Mouse (Mus musculus) hindbrain, embryonic 10.5 days (tissue): ENCODE results near the gene Gucd1. TPM values are rescaled to one million over a fixed set of nuclear protein-coding genes. Genes with fewer than 3 reads are reported as not detected.
"Not testable (repeated sequence)": the region's sequence is repeated elsewhere in the genome, so short reads cannot be mapped to it uniquely, and the experiment has no call there.

ENCODE experiments used
- DNase-seq: peaks from one replicate; pipeline ENCODE4 v3.0.0-alpha.2; 2017; ENCODE audit warnings: low spot score
- H3K27ac ChIP-seq: fragments of 300-500 bp; sonication (generic); 2 replicates; pipeline ENCODE4 v1.5.1; 2016; ENCODE audit warnings: mild to moderate bottlenecking, moderate library complexity
- H3K27me3 ChIP-seq: fragments of 300-500 bp; sonication (generic); 2 replicates; pipeline ENCODE4 v1.6.1; 2016; ENCODE audit warnings: mild to moderate bottlenecking; ENCODE audit not compliant: poor library complexity, insufficient read depth, severe bottlenecking
- H3K36me3 ChIP-seq: fragments of 300-500 bp; sonication (generic); 2 replicates; pipeline ENCODE4 v1.6.1; 2016; ENCODE audit warnings: mild to moderate bottlenecking, moderate library complexity
- H3K4me1 ChIP-seq: fragments of 300-500 bp; sonication (generic); replicated peaks from 2 replicates; pipeline ENCODE4 v1.6.1; 2016; ENCODE audit warnings: mild to moderate bottlenecking
- H3K4me3 ChIP-seq: fragments of 300-500 bp; sonication (generic); 2 replicates; pipeline ENCODE4 v1.5.1; 2016; ENCODE audit warnings: mild to moderate bottlenecking, moderate library complexity
- H3K9me3 ChIP-seq: fragments of 300-500 bp; sonication (generic); 2 replicates; pipeline ENCODE4 v1.6.1; 2016; ENCODE audit warnings: mild to moderate bottlenecking, moderate library complexity
- WGBS: fragments of 180-500 bp; shearing (Covaris S2); methylation state at CpG from one replicate; pipeline ENCODE4 v1.1.7; 2016; 5-methylcytosine and 5-hydroxymethylcytosine counted together
- polyA plus RNA-seq: library from polyadenylated mRNA; unstranded; fragments of >200 nt; fragmentation: Nextera tagmentation; extraction: Ambion mirVana; gene quantifications from 2 replicates; pipeline ENCODE4 v1.2.1, GENCODE M21; 2016

Gucd1 gene
- polyA plus RNA-seq, 1 experiment from 2014 or later = 32.5 TPM

DNA sequence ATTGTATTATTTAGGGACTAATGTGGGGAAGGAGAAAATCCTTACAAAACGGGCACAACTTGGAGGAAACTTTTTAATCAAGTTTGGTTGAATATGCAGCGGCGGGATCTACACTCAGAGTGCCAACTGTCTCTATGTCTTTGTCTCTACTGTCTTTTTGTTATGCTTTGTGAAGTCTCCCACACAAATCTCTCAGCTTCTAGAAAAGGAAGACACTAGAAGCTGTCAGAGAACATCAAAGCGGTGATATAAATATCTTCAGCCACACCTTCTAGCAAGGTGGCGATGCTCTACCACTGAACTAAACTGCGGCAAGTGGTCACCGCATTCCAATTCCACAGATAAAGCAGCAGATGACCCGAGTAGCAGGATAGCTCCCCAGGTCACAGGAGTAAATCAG is 111.9 kb downstream of the Gucd1 start:
- no peak for DNase-seq
- H3K36me3 ChIP-seq = no peaks in the 10 kb centered on the region
- peaks cover 2% of the 10 kb centered on the region for H3K4me1 ChIP-seq
- H3K27me3 ChIP-seq = peaks cover 3% of the 10 kb centered on the region; the same call in 1 of the 2 replicates
- WGBS = 91% methylated on average over 8 of the region's 8 CpGs
- no peak overlapping the region for H3K4me3 ChIP-seq
- H3K9me3 ChIP-seq = no peaks in the 10 kb centered on the region
- no peak overlapping the region for H3K27ac ChIP-seq

DNA sequence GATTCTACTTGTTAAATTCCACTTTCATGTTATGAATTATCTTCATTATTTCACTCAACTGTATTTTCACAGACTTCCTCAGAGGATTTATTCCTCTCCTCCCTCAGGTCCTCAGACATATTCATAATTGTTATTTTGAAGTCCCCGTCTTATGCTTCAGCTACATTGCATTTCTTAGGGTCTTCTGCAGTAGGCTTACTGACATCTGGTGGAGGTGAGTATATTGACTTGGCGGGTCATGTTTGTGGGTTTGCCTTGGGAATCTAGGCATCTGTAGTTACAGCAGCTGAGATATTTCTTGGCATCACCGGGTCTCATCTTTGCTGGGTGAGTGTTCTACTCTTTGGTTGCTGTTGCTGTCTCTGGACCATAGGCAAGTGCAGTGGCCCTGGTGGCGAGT is 116.8 kb downstream of the Gucd1 start, which contains the start of gene Upb1:
Gene Upb1 (plus strand): TSS at position 158 of the 400 bp plus-strand sequence.
- Histone ChIP-seq H3K27ac (no peak within 1 kb of the TSS), H3K27me3 (no peaks in the 10 kb centered on the region), H3K9me3 (no peaks in the 10 kb centered on the region), H3K36me3 (no peaks in the 10 kb centered on the region), H3K4me3 (no peak within 1 kb of the TSS), H3K4me1 (peaks cover 7% of the 10 kb centered on the region)
- WGBS = 87% methylated on average over 4 of the region's 4 CpGs
- DNase-seq = no peak

DNA sequence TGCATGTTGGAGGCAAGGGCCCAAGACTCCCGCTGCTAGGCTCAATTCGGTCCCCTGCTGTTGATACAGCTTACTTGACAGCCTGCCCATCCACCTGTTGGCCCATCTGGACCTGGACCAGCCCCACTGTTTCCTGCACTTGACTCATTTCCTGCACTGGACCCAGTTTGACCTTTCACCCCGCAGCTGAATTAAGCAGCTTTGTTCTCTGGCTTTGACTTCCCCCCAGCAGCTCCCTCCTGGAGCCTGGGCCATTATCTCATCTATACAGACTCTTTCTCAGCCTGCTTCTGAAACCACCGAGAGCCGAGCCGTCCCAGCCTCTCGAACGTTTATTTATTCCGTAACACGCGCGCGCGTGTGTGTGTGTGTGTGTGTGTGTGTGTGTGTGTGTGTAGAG is 120.8 kb downstream of the Gucd1 start:
- peaks cover 7% of the 10 kb centered on the region for H3K4me1 ChIP-seq
- H3K36me3 ChIP-seq = no peaks in the 10 kb centered on the region
- WGBS = 54% methylated on average over 14 of the region's 14 CpGs
- peak; percentile 26 for DNase-seq
- no peaks in the 10 kb centered on the region for H3K9me3 ChIP-seq
- H3K27me3 ChIP-seq = no peaks in the 10 kb centered on the region
- no peak overlapping the region for H3K4me3 ChIP-seq
- H3K27ac ChIP-seq = no peak overlapping the region

DNA sequence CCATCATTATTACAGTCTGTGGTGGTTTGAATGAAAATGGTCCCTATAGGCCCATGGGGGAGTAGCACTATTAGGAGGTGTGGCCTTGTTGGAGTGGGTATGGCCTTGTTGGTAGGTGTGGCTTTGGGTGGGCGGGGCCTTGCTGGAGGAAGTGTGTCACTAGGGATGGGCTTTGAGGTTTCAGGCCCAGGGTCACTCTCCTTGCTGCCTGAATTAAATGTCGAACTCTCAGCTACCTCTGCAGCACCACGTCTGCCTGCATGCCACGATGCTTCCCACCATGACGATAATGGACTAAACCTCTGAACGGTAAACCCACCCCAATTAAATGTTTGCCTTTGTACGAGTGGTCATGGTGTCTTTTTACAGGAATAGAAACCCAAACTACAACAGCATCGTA is 123.0 kb downstream of the Gucd1 start:
- H3K4me1 ChIP-seq = peaks cover 7% of the 10 kb centered on the region
- 84% methylated on average over 8 of the region's 8 CpGs for WGBS
- H3K9me3 ChIP-seq = no peaks in the 10 kb centered on the region
- H3K36me3 ChIP-seq = no peaks in the 10 kb centered on the region
- H3K4me3 ChIP-seq = no peak overlapping the region
- H3K27ac ChIP-seq = no peak overlapping the region
- H3K27me3 ChIP-seq = no peaks in the 10 kb centered on the region
- no peak for DNase-seq

DNA sequence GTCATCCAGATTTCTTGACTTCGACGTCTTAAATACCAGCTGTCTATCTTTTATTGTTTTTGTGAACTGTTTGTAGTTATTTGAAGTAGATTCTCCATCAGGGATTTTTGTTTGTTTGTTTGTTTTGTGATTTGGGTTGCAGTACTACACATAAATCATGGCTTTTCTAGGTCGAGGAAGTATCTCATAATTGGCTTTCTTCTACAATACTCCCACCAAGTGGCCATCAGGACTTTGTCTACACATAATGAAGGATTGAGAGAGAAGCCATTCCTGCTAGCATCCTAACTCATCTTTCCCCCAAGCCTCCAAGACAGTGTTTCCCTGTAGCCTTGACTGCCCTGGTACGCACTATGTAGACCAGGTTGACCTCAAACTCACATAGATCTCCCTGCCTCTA is 126.9 kb downstream of the Gucd1 start:
- DNase-seq = no peak
- Histone ChIP-seq H3K9me3 (no peaks in the 10 kb centered on the region), H3K27me3 (no peaks in the 10 kb centered on the region), H3K27ac (no peak overlapping the region), H3K36me3 (no peaks in the 10 kb centered on the region), H3K4me1 (no peaks in the 10 kb centered on the region), H3K4me3 (no peak overlapping the region)
- WGBS = 89% methylated on average over 4 of the region's 4 CpGs

DNA sequence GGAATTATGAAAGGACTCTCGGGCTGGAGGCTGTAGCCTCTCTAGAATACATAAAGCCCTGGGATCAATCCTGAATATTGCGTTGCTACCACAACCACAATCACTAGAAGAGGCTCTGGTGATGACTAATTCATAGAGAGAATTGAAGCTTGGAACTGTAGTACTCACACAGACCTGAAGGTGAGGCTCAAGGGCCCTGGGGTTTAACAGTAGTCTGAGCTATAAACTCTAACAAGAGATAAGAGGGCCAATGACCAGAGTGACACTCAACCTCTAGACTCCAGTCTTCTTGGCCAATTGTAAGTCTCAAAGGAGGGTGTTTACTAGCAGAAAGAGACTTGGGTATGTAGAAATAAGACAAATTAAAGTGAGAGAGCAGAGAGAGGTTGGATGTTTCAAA is 127.6 kb downstream of the Gucd1 start:
- WGBS = 87% methylated on average over 2 of the region's 2 CpGs
- no peak overlapping the region for H3K27ac ChIP-seq
- no peaks in the 10 kb centered on the region for H3K9me3 ChIP-seq
- no peak for DNase-seq
- no peaks in the 10 kb centered on the region for H3K4me1 ChIP-seq
- H3K36me3 ChIP-seq = no peaks in the 10 kb centered on the region
- no peaks in the 10 kb centered on the region for H3K27me3 ChIP-seq
- no peak overlapping the region for H3K4me3 ChIP-seq

DNA sequence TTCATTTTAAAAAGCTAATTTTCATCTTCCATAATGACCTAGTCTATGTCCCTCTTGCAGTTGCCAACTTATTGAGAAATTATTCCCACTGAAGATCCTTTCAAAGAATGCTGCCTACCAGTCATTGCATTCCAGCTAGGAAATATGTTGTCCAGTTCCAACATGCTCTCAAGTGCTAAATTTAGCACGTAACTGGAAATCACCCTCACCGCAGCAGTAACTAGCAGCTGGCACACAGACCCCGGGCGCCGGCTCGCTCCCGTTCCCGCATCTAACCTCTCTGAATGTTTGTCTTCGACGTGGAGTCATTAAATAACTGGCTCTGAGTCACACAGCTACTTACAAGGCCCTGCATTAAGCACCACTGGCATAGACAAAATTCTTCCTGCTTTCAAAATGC is 139.1 kb downstream of the Gucd1 start:
- no peaks in the 10 kb centered on the region for H3K4me1 ChIP-seq
- H3K27me3 ChIP-seq = no peaks in the 10 kb centered on the region
- no peak overlapping the region for H3K27ac ChIP-seq
- no peak overlapping the region for H3K4me3 ChIP-seq
- WGBS = 92% methylated on average over 10 of the region's 10 CpGs
- DNase-seq = no peak
- no peaks in the 10 kb centered on the region for H3K9me3 ChIP-seq
- H3K36me3 ChIP-seq = no peaks in the 10 kb centered on the region

DNA sequence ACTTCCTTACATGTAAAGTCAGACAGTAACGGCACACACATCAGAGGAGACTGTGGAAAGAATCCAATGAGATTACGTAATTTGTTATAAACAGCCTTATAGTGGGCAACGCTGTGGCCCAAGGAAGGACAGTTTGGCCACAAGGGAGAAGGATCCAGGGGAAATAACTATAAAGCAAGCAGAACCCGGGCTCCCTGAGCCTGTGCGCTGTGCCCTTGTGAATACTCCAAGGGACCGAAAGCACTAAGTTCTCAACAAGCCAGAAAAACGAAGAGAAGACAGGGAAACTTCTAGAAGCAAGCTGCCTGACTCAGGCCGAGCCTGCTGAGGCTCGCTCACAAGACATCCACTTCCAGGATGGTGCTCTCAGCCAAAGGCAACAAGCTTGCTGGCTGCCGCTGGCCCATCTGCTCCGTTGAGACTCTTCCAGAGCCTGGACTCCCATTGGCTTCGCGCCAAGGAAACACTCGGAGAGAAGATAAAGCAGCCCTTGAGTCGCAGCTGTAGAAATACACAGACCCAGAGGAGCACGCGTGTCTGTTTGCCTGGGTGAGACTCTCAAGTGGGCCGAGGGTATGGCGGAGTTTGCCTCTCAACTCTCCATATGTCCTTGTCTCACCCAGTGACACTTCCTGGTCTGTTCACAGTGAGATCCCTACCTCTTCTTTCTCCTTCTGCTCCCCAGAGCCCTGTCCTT is 144.0 kb downstream of the Gucd1 start:
- not testable (repeated sequence) for H3K9me3 ChIP-seq, H3K4me3 ChIP-seq, H3K27me3 ChIP-seq, H3K27ac ChIP-seq, H3K4me1 ChIP-seq, DNase-seq, H3K36me3 ChIP-seq
- WGBS = 90% methylated on average over 16 of the region's 19 CpGs

DNA sequence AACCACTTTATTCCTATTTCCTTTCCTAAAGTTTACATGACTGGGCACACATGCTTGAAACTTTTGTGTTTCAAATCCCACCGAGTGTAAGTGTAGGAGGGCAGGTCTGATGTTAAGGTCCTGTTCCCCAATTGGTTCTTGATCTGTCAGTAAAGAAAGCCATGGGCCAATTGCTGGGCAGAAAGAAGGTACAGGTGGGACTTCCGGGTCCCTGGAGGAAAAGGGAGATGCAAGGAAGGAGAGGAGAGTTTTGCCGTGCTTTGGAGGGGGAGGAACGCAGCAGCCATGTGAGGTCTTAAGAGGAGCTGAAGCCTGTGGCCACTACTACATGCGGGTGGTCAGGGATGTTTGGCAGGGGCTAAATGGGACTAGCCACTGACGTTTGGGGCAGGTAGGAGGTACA is 152.5 kb downstream of the Gucd1 start:
- 54% methylated on average over 6 of the region's 6 CpGs for WGBS
- H3K4me3 ChIP-seq = peak overlapping the region; percentile 23; the same call in 1 of the 2 replicates

DNA sequence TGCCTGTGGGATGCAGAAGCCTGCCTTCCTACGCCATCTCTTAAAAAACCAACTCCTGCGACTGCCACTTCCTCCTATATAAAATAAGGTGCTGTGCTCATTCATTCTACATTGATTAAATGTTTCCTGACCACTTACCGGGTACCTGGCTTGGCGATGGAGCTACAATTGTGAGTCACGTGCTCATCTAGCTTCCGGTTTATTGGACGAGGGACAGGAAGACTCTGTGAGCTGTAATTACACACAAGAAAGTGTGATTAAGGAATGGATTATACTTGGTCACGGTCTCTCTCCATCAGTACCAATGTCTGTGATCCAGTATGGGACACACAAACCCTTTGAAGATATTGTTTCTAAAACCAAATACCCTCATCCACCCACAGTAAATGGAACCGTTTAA is 153.0 kb downstream of the Gucd1 start:
- WGBS = 87% methylated on average over 9 of the region's 9 CpGs

More for the DNA sequence above, 152.5 kb downstream of the Gucd1 start:
- H3K27me3 ChIP-seq = no peaks in the 10 kb centered on the region
- H3K36me3 ChIP-seq = no peaks in the 10 kb centered on the region
- no peak for DNase-seq
- peaks cover 3% of the 10 kb centered on the region; the same call in 1 of the 2 replicates for H3K4me1 ChIP-seq
- H3K27ac ChIP-seq = no peak overlapping the region
- no peaks in the 10 kb centered on the region for H3K9me3 ChIP-seq

DNA sequence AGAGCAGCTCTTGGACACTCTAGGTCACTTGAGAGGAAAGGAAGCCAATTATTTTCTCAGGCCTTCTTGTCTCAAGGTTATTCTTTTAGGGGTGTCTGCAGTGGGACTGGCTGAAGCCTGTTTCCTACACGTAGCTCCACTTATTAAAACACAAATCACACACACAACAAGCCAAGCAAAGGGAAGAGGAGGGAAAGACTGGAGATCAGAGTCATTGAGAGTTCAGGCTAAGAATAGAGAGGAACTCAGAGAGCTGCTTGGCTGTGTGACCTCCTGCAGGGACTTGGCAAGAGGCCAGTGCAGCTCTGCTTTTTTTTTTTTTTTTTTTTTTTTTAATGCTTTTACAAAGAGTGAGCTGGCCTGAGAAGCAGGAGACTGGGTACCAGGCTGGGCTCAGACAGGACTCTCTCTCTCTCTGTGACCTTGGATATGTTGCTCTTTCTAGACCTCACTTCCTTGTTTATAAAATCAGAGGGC is 153.5 kb downstream of the Gucd1 start:
- not testable (repeated sequence) for H3K9me3 ChIP-seq, H3K27me3 ChIP-seq, H3K27ac ChIP-seq, H3K4me3 ChIP-seq, H3K4me1 ChIP-seq, H3K36me3 ChIP-seq
- 11% methylated on average over 1 of the region's 1 CpGs for WGBS
- peak; percentile 13 for DNase-seq

More for the DNA sequence above, 153.0 kb downstream of the Gucd1 start:
- Histone ChIP-seq H3K36me3 (no peaks in the 10 kb centered on the region), H3K9me3 (no peaks in the 10 kb centered on the region), H3K27me3 (no peaks in the 10 kb centered on the region), H3K4me1 (peaks cover 3% of the 10 kb centered on the region; the same call in 1 of the 2 replicates), H3K27ac (no peak overlapping the region), H3K4me3 (no peak overlapping the region)
- DNase-seq = no peak

DNA sequence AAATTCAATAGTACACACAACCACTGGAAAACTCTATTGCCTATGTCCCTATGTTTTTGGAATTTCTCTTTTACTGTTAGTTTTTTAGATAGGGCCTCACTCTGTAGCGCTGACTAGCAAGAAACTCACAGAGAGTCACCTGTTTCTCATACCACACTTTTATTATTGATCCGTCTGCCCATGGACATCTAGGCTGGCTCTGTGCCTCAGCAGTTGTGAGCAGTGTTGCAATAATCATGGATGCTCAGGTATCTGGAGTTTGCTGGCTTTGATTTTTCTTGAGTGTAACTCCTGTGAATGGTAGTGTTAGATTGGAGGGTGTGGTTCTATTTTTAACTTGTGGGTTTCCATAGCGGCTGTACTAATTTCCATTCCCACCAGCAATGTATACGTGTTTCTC is 162.4 kb downstream of the Gucd1 start:
- Histone ChIP-seq H3K27me3 (no peaks in the 10 kb centered on the region), H3K27ac (no peak overlapping the region), H3K4me1 (no peaks in the 10 kb centered on the region), H3K9me3 (no peaks in the 10 kb centered on the region), H3K4me3 (no peak overlapping the region), H3K36me3 (no peaks in the 10 kb centered on the region)
- no peak for DNase-seq
- 87% methylated on average over 4 of the region's 4 CpGs for WGBS

DNA sequence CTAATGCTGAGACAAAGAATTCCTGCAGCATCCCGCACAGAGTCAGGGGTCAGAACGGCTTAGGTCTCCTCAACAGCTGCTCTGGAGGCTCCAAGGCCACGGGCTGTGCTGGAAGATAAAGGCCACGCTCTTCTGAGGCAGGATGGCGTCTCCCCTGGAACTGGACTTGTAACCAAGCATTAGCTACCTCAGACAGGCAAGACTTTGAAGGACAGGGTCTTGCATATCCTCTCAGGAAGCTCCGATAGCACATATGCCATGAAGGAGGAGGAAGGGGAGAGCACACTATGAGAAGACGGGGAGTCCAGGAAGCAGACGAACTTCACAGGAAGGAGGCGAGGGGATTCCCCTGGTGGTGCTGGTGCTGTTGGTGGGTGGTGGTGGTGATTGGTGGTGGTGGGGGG is 163.9 kb downstream of the Gucd1 start:
- H3K27ac ChIP-seq, DNase-seq: not testable (repeated sequence)
- 72% methylated on average over 9 of the region's 9 CpGs for WGBS

DNA sequence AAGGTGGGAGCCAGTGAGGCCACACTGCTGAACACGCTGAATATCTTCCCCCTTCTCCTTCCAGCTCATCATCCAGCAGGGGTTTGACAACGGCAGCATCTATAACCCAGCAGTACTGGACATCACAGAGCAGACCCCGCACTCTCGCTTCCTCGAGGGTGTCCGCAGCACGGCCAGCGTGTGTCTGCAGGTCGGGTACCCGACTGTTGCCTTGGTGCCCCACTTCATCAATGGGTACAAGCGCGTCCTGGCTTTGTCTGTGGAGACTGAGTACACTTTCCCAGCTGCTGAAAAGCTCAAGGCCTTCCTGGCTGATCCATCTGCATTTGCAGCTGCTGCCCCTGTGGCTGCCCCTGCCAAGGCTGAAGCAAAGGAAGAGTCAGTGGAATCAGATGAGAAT is 165.2 kb downstream of the Gucd1 start:
- no peak overlapping the region for H3K27ac ChIP-seq
- WGBS = 94% methylated on average over 12 of the region's 12 CpGs
- no peaks in the 10 kb centered on the region for H3K9me3 ChIP-seq
- no peaks in the 10 kb centered on the region for H3K36me3 ChIP-seq
- no peaks in the 10 kb centered on the region for H3K4me1 ChIP-seq
- no peak overlapping the region for H3K4me3 ChIP-seq
- DNase-seq = no peak
- no peaks in the 10 kb centered on the region for H3K27me3 ChIP-seq

More for the DNA sequence above, 163.9 kb downstream of the Gucd1 start:
- H3K9me3 ChIP-seq, H3K27me3 ChIP-seq, H3K36me3 ChIP-seq, H3K4me1 ChIP-seq, H3K4me3 ChIP-seq: not testable (repeated sequence)
